Mouse (Mus musculus) heart, adult 8-10 months (tissue): Measurements from ENCODE around the gene Pdzd2. TPM values are rescaled to one million over a fixed set of nuclear protein-coding genes. Genes with fewer than 3 reads are reported as not detected.

Source experiments
- DNase-seq: peaks from one replicate; pipeline ENCODE4 v3.0.0; 2022; ENCODE audit warnings: low spot score
- total RNA-seq, 4 experiments: library from RNA; stranded (reverse); gene quantifications; 2 replicates each; pipeline ENCODE4 v1.2.4; 2022

The Pdzd2 gene
- total RNA-seq, 4 experiments from 2014 or later: 65.7 to 97.5 (median 80.6) TPM

DNA sequence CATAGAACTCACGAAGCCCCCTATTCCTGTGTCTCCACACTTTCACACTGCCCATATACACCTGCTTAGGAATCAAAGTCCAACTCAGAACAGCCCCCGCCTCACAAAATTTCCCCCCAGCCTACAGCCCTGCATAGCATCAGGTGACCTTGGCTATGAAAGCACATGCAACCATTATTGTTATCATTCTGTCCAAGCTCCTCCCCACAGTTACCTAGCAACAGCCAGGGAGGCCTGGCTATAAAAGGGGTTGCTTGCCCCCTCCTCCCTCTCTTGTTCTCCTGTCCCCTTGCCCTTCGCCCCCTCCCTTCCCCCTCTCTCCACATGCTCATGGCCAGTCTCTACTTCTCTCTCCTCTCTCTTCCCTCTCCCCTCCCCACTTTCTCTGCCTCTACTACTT lies 259.4 kb downstream of the Pdzd2 start:
- no peak for DNase-seq

GRCm38 (mm10) chr15:12479326-12479725 lies 260.4 kb downstream of the Pdzd2 start:
- peak; percentile 33 for DNase-seq

DNA sequence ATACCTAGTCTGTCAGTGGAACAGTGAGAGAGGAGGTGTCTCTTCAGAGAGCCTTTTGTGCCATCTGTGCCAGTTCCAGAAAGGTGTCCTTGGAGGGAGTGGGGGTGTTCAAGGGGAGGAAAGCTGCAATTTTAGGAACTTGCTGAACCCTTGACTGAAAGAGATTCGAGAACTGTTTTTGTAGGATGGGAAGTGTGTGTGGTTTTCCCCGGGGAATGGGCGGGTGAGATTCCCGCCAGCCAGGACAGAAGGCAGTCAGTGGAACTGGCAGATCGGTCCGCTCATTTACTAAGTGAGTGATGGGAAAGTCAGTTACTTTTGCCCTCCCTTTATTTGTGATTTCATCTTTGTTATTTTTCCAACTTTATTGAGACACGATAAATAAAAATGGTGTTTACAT lies 266.1 kb downstream of the Pdzd2 start:
- DNase-seq: no peak

DNA sequence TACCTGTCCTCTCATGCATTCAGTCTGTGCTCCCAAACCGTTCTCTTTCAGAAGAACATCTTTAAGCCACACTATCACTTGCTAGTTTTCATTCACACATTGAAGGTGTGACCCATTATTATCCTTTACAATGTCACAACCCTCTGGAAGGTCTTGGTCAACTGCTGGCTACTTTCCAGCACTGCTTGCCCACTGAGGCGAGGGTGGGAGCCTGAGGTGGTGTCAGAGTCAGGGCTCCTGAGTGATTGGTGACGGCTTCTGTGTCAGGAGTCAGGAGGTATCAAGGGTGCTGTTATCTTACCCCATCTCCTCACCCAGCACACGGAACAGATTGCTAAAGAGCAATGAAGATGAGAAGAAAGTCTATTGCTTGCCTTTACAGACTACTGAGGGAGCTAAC lies 267.1 kb downstream of the Pdzd2 start:
- DNase-seq: no peak

GRCm38 (mm10) chr15:12470900-12471838 lies 268.6 kb downstream of the Pdzd2 start:
- no peak for DNase-seq

GRCm38 (mm10) chr15:12468625-12469024 lies 271.1 kb downstream of the Pdzd2 start:
- no peak for DNase-seq

DNA sequence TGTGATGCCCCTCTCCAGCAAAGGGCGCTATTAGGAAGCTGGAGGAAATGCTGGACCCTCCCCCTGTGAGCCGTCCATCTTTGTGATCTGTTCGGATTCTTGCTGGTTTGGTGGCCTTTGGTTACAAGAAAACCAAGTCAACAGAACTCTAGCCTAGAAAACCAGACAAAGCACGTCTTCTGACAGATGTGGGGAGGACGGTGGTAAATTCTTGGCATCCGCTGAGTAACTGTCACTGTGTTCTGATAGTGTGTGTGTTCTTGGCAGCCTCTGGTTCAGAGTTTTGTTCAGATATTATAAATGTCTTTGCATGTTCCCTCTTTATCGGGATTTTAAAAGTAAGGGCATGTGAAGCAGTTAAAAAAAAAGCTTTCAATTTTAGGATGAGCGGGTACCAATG lies 274.0 kb downstream of the Pdzd2 start:
- no peak for DNase-seq

- no peak for DNase-seq
Observed at GRCm38 (mm10) chr15:12456808-12457207, 282.9 kb downstream of the Pdzd2 start.

GRCm38 (mm10) chr15:12453343-12453742 lies 286.4 kb downstream of the Pdzd2 start:
- DNase-seq: no peak

DNA sequence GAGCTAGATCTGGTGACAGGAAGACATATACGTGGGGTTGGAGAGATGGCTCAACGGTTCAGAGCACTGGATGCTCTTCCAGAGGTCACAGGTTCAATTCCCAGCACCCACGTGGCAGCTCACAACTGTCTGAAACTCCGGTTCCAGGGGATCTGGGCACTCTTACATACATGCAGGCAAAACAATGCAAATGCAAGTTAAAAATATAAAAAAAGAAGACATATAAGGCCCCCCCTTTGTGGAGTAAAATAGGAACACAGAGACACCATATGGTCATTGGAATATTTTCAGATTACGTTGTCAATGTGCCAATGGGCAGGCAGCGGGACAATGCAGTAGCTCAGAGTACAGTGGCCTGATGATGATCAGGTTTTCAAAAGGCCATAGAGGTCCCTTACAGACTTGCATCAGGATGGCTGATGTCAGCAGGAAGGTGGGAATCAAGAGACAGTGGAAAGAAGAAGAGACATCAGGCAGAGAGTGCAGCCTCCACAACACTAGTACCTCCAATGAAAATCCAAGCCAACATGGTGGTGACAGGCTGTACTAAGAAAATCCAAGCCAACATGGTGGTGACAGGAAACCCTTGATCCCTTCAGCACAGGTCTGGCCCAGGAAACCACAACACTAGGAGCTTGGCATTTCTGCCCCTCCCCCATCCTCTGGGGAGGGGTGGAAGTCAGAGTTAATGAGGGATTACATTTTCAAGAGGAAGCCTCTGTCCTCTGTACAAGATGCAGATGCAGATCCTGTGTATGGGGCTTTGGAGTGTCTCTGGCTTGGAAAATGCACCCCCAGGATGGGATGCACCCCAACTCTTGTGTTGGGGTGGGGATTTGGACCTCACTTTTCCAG lies 287.4 kb downstream of the Pdzd2 start:
- no peak for DNase-seq

DNA sequence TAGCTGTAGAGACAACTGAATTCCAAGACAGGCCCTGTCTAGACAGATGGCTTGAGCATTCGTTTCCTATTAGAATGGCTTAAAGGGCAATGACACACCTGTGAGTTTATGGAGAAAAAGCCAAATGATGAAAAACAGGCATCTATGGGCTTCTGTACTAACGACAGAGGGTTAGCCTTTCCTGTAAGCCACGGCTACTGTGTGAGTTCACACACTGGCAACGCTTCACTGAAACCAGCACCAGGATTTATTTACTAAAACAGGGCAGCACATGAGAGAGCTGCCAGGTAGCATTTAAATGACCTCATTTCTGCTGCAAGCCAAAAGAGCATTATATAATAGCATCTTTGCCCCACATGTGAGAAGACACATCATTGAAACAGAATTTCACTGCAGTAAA lies 288.3 kb downstream of the Pdzd2 start:
- DNase-seq: no peak

GRCm38 (mm10) chr15:12450790-12451189 lies 288.9 kb downstream of the Pdzd2 start:
- DNase-seq: no peak

GRCm38 (mm10) chr15:12449321-12449720 lies 290.4 kb downstream of the Pdzd2 start:
- no peak for DNase-seq

GRCm38 (mm10) chr15:12447021-12447434 lies 292.7 kb downstream of the Pdzd2 start:
- no peak for DNase-seq

- DNase-seq: no peak
Observed at GRCm38 (mm10) chr15:12444551-12444950, 295.2 kb downstream of the Pdzd2 start.

DNA sequence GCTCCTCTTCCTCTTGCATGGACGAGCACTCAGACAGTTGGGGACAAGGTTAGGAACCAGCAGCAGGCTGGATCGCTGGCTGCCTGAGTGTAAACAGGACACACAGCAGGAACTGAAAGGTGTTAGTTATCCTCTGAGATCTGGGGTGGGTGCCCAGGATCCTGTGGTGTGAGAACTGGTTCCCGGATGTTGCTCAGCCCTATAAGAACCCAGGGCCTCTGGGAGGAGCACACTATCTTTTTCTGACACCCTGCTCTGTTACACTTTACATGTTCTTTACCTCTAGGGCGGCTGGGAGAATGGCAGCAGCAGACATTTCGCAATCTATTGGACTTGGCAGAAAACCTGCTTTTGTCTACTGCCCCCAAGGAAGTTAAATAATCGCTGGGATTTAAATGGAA lies 300.4 kb downstream of the Pdzd2 start:
- no peak for DNase-seq

- no peak for DNase-seq
Observed at GRCm38 (mm10) chr15:12438691-12439090, 301.0 kb downstream of the Pdzd2 start.

DNA sequence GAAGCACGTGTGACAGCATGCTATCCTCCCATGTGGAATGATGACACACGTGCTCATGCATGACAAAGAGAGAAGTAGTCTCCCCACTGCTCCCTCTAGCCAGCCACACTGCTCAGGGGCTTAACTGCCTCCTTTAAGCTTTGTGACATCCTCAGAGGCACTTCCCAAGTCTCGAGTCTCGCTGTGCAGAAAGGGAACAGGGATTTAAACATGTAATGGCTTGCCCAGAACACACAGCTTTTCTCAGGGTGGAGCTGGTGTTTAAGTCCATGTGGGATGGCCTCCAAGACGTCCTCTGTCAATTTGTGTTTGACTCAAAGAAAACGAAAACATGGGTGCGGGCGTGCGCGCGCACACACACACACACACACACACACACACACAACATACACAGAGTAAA lies 301.6 kb downstream of the Pdzd2 start:
- DNase-seq: no peak

DNA sequence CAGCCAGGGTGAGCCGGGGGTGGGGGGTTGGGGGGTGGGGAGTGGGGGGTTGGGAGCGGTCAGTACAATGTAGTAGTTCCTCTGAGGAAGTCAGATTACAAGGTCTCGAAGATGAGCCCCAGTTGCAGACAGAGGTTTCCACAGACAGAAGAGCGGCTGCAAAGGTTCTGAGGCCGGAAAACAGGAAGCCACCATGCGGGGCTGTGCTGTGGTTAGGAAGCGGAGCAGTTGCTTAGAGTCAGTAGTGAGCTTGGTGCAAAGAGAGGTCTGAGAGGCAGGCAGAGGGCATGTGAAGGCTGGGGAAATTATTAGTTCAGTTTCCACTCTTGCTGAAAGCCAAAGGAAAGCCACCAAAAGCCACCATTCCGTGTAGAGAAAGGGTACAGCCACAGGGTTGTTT lies 303.8 kb downstream of the Pdzd2 start:
- DNase-seq: no peak

DNA sequence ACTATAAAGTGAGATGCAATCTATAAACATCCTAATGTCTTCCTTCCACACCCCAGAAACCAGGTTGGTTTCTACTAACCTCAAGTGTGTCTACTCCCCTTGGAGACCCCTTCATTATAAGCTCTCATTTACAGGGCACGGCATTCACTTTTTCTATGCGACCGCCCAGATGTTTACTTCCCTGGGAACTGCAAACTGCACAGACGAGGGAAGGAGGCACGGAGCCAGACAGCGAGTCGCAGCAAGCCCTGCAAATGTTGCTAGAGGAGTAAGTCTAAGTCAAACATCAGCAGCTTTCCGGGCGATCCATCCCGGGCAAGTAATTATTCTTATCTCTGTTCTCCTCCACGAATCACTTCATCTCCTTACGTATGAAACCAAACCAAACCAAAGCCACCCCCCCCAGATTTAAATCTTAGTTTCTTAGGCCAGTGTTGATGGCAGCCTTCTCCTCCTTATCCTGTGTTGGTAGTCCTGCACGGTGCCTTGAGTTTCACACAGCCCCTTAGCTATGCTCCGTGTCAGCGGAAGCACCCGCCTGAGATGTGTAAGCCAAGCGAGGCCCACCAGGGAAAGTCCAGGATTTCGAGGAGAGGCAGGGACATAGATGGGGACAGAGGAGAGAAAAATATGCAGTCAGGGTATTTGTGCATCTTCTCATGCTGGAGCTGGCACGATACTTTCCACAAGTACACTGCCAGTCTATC lies 305.7 kb downstream of the Pdzd2 start:
- DNase-seq: no peak

DNA sequence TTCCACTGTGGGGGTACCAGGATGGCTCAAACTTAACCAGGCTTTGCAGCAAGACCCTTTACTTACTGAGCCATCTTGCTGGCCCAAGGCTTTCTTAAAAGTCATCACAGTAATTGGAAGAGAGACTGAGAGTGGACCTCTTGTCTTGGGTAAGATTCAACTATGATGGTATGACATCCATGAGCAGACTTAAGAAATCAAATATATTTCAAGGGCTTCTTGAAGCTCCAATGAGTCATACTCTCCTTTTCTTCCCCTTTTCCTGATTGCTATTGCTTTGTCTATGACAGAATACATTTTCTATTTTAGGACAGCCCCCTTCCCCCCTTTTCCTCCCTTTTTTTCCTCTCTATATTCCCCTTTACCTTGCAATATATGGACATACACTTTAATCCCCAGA lies 306.8 kb downstream of the Pdzd2 start:
- no peak for DNase-seq

DNA sequence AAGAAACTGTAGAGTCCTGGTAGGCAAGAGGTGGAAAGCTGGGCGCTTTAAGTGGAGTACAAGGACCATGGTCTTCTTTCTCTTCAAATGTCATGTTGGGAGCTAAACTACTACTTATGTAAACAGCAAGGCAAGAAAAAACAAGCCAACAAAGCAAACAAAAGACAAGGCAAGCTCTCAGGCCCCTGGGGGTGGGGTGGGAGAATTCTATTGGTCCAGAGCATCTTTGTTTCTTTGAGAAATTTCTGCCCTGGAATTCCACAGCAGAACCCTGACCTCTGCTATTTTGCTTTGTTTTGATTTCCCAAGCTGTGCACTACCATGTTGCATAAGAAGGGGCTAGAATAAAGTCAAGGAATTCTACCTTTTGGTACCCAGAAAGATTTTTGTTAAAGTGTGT lies 307.4 kb downstream of the Pdzd2 start:
- DNase-seq: no peak
